In genomic region chr4:120666358-120667024, GRCm38 (mm10) we compare ENCODE assay signal across 8 mouse cellular contexts. TPM values are rescaled to one million over a fixed set of nuclear protein-coding genes. Genes with fewer than 3 reads are reported as not detected.
DNase-seq lines count a peak whose midpoint lies in the region; ATAC-seq and TF ChIP-seq lines count a peak whose summit lies in the region.

Cited4 (plus strand) TSS chr4:120666572.

- no peaks in the 10 kb centered on the region for H3K9me3 ChIP-seq in embryonic facial prominence, embryonic 12.5 days
- H3K9me3 ChIP-seq in intestine, postnatal 0 days (ENCODE audit: control insufficient read depth) = no peaks in the 10 kb centered on the region
- no peaks in the 10 kb centered on the region for H3K9me3 ChIP-seq in midbrain, embryonic 11.5 days (ENCODE audit: control insufficient read depth, low read length)

- H3K36me3 ChIP-seq in embryonic facial prominence, embryonic 12.5 days = no peaks in the 10 kb centered on the region
- no peaks in the 10 kb centered on the region for H3K36me3 ChIP-seq in intestine, postnatal 0 days (ENCODE audit: control insufficient read depth, insufficient read depth)
- no peaks in the 10 kb centered on the region for H3K36me3 ChIP-seq in midbrain, embryonic 11.5 days (ENCODE audit: control insufficient read depth, insufficient read depth, low read length)

- peak within 1 kb of the TSS; percentile 99 for H3K4me2 ChIP-seq in embryonic facial prominence, embryonic 12.5 days (replicated peaks)
- H3K4me2 ChIP-seq in intestine, postnatal 0 days (replicated peaks; ENCODE audit: low read depth) = peak within 1 kb of the TSS; percentile 100
- H3K4me2 ChIP-seq in midbrain, embryonic 11.5 days = peak within 1 kb of the TSS; percentile 60

- intact Hi-C loops in left cerebral cortex, postnatal 36 days (cut with DNase I) = loop anchor here (5.0 kb wide), 1 partner anchor 74 kb away; no protein-coding TSS in a partner anchor

- H3K4me1 ChIP-seq in embryonic facial prominence, embryonic 12.5 days = peaks cover 5% of the 10 kb centered on the region
- 0 out of 2 replicates have a peak, but pooled peaks cover 5% of the 10 kb centered on the region for H3K4me1 ChIP-seq in intestine, postnatal 0 days (replicated peaks; ENCODE audit: control insufficient read depth, insufficient read depth, low read length)
- H3K4me1 ChIP-seq in midbrain, embryonic 11.5 days (ENCODE audit: control insufficient read depth, insufficient read depth, low read length) = peaks cover 5% of the 10 kb centered on the region; the same call in 1 of the 2 replicates

- TF ChIP-seq CTCF in intestine, postnatal 0 days (IDR thresholded peaks at IDR 0.05; ENCODE audit: low read depth) = no peak

- H3K27ac ChIP-seq in embryonic facial prominence, embryonic 12.5 days = no peak within 1 kb of the TSS
- H3K27ac ChIP-seq in intestine, postnatal 0 days (ENCODE audit: low read depth, low read length) = no peak within 1 kb of the TSS
- H3K27ac ChIP-seq in midbrain, embryonic 11.5 days (ENCODE audit: low read depth, low read length) = no peak within 1 kb of the TSS

- peak within 1 kb of the TSS; percentile 52 for H3K4me3 ChIP-seq in embryonic facial prominence, embryonic 12.5 days
- peak within 1 kb of the TSS; percentile 63 for H3K4me3 ChIP-seq in intestine, postnatal 0 days (ENCODE audit: low read depth, low read length)
- H3K4me3 ChIP-seq in midbrain, embryonic 11.5 days (ENCODE audit: low read depth, low read length) = peak within 1 kb of the TSS; percentile 41

- under 1% methylated on average over 48 of the region's 50 CpGs for WGBS in embryonic facial prominence, embryonic 12.5 days
- WGBS in intestine, postnatal 0 days = under 1% methylated on average over 38 of the region's 50 CpGs
- under 1% methylated on average over 40 of the region's 50 CpGs for WGBS in midbrain, embryonic 11.5 days

- H3K27me3 ChIP-seq in embryonic facial prominence, embryonic 12.5 days = peaks cover 35% of the 10 kb centered on the region
- H3K27me3 ChIP-seq in intestine, postnatal 0 days (replicated peaks; ENCODE audit: control insufficient read depth, insufficient read depth, low read length) = no peaks in the 10 kb centered on the region
- H3K27me3 ChIP-seq in midbrain, embryonic 11.5 days (ENCODE audit: control insufficient read depth, insufficient read depth, low read length) = peaks cover 19% of the 10 kb centered on the region

- H3K9ac ChIP-seq in embryonic facial prominence, embryonic 12.5 days = peak within 1 kb of the TSS; percentile 51
- H3K9ac ChIP-seq in intestine, postnatal 0 days (ENCODE audit: low read depth, low read length) = peak within 1 kb of the TSS; percentile 60
- peak within 1 kb of the TSS; percentile 39 for H3K9ac ChIP-seq in midbrain, embryonic 11.5 days (ENCODE audit: low read length)

- peak; percentile 81 for ATAC-seq in embryonic facial prominence, embryonic 12.5 days (ENCODE audit: insufficient number of reproducible peaks, insufficient read depth, low FRiP score, low TSS enrichment)
- peak; percentile 83 for ATAC-seq in granulocyte monocyte progenitor cell, adult 5-6 weeks (replicated peaks; ENCODE audit: poor library complexity, severe bottlenecking)
- ATAC-seq in intestine, postnatal 0 days = peak; percentile 88
- peak; percentile 88 for ATAC-seq in midbrain, embryonic 11.5 days (ENCODE audit: low FRiP score)

- peak; percentile 94 for DNase-seq in adrenal gland, postnatal 36 days
- peak; percentile 83 to 85 for DNase-seq in left cerebral cortex, postnatal 36 days (ENCODE audit: low spot score in 2 of 2)
- peak; percentile 98 for DNase-seq in midbrain, embryonic 11.5 days (ENCODE audit: low spot score, missing footprints)
- DNase-seq in skeletal muscle tissue, adult 2 months (ENCODE audit: low read depth, low spot score) = peak; percentile 94
- no peak for DNase-seq in adipocyte (ENCODE audit: low spot score)

RNA-seq across cellular contexts. Expression of gene Cited4, which starts in this region (rescaled TPM):
- 10 to 100 TPM in 1 of 2 experiments, 1 to 10 TPM in 1; 6.0 to 56.0 TPM for total RNA-seq in adrenal gland, postnatal 36 days (2021)
- 5.8 and 7.3 TPM in 2 replicates for polyA plus RNA-seq in embryonic facial prominence, embryonic 12.5 days (2016; fragmentation: Nextera tagmentation; extraction: Ambion mirVana)
- 4.4 TPM in 2 replicates for total RNA-seq in granulocyte monocyte progenitor cell, adult 5-6 weeks (2014; fragmentation: Nextera tagmentation)
- total RNA-seq in granulocyte monocyte progenitor cell, adult 5-6 weeks (2017) = 2.1 and 2.4 TPM in 2 replicates
- polyA plus RNA-seq in intestine, postnatal 0 days (2015; fragmentation: Nextera tagmentation; extraction: Ambion mirVana) = 1.7 and 2.1 TPM in 2 replicates
- total RNA-seq in left cerebral cortex, postnatal 36 days (2021) = 10 to 100 TPM; 19.3 to 25.5 TPM
- 8.7 and 8.8 TPM in 2 replicates for polyA plus RNA-seq in midbrain, embryonic 11.5 days (2014; fragmentation: Nextera tagmentation; extraction: Ambion mirVana)
